Mouse (Mus musculus): Measurements from ENCODE around the gene Nrl. TPM values are rescaled to one million over a fixed set of nuclear protein-coding genes. Genes with fewer than 3 reads are reported as not detected.

Gene Nrl
- polyA plus RNA-seq, 1 experiment from 2014 or later, result not detected

GRCm38 (mm10) chr14:55524062-55524461, 719 bp downstream of the Nrl start:
- Histone ChIP-seq H3K9ac (replicated peaks; ENCODE audit: low read length) (no peak overlapping the region), H3K4me1 (ENCODE audit: control insufficient read depth, insufficient read depth, low read length) (peaks cover 4% of the 10 kb centered on the region), H3K27ac (replicated peaks; ENCODE audit: low read depth, low read length) (no peak overlapping the region), H3K4me3 (ENCODE audit: low read depth, low read length) (no peak overlapping the region), H3K9me3 (replicated peaks; ENCODE audit: control insufficient read depth, low read length) (no peaks in the 10 kb centered on the region), H3K4me2 (ENCODE audit: low read depth, low read length) (no peak overlapping the region), H3K27me3 (ENCODE audit: control insufficient read depth, insufficient read depth, low read length) (peaks cover 19% of the 10 kb centered on the region), H3K36me3 (replicated peaks; ENCODE audit: control insufficient read depth, insufficient read depth, low read depth, low read length) (no peaks in the 10 kb centered on the region)
- WGBS, result 68% methylated on average over 4 of the region's 4 CpGs
- DNase-seq (ENCODE audit: low spot score) (no peak), ATAC-seq (replicated peaks; ENCODE audit: insufficient number of reproducible peaks, low FRiP score, low TSS enrichment, low read depth) (no peak)

- ATAC-seq (replicated peaks; ENCODE audit: insufficient number of reproducible peaks, low FRiP score, low TSS enrichment, low read depth) (peak; percentile 49; the same call in 1 of the 2 replicates), DNase-seq (ENCODE audit: low spot score) (peak; percentile 54)
- H3K4me1 ChIP-seq (ENCODE audit: control insufficient read depth, insufficient read depth, low read length), result peaks cover 4% of the 10 kb centered on the region
- H3K4me2 ChIP-seq (ENCODE audit: low read depth, low read length), result peak overlapping the region; percentile 93
- no peak overlapping the region for H3K27ac ChIP-seq (replicated peaks; ENCODE audit: low read depth, low read length)
- peak overlapping the region; percentile 43 for H3K9ac ChIP-seq (replicated peaks; ENCODE audit: low read length)
- WGBS, result under 1% methylated on average over 60 of the region's 61 CpGs
- no peaks in the 10 kb centered on the region for H3K36me3 ChIP-seq (replicated peaks; ENCODE audit: control insufficient read depth, insufficient read depth, low read depth, low read length)
- H3K9me3 ChIP-seq (replicated peaks; ENCODE audit: control insufficient read depth, low read length), result no peaks in the 10 kb centered on the region
- peak overlapping the region; percentile 43 for H3K4me3 ChIP-seq (ENCODE audit: low read depth, low read length)
- H3K27me3 ChIP-seq (ENCODE audit: control insufficient read depth, insufficient read depth, low read length), result peaks cover 19% of the 10 kb centered on the region
These were observed 4.1 kb downstream of the Nrl start for GRCm38 (mm10) chr14:55520451-55521361.

DNA sequence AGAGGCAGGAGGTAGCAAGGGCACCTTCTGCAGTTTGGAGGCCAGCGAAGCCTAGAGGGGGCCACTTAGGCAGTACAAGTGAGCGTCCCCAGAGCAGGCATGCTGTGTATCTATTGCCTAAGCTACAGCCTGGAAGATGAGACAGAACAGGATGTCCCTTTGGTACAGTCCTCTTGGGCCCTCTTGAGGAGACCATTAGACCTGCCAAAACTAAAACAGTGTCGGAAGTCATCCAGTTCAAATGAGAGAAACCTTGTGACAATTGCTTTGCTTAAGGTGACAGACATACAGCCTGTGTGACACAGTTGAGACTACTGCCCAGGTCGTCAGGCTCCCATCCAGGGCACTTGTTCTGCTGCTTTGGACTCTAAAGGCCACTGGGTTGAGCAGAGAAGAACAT, 5.2 kb downstream of the Nrl start:
- peaks cover 19% of the 10 kb centered on the region for H3K27me3 ChIP-seq (ENCODE audit: control insufficient read depth, insufficient read depth, low read length)
- ATAC-seq (replicated peaks; ENCODE audit: insufficient number of reproducible peaks, low FRiP score, low TSS enrichment, low read depth), result no peak

GRCm38 (mm10) chr14:55518897-55519296, 5.9 kb downstream of the Nrl start:
- Histone ChIP-seq H3K4me3 (ENCODE audit: low read depth, low read length) (no peak overlapping the region), H3K27ac (replicated peaks; ENCODE audit: low read depth, low read length) (no peak overlapping the region), H3K9ac (replicated peaks; ENCODE audit: low read length) (no peak overlapping the region), H3K4me1 (ENCODE audit: control insufficient read depth, insufficient read depth, low read length) (peaks cover 4% of the 10 kb centered on the region), H3K27me3 (ENCODE audit: control insufficient read depth, insufficient read depth, low read length) (peaks cover 19% of the 10 kb centered on the region), H3K4me2 (ENCODE audit: low read depth, low read length) (no peak overlapping the region), H3K9me3 (replicated peaks; ENCODE audit: control insufficient read depth, low read length) (no peaks in the 10 kb centered on the region), H3K36me3 (replicated peaks; ENCODE audit: control insufficient read depth, insufficient read depth, low read depth, low read length) (no peaks in the 10 kb centered on the region)
- ATAC-seq (replicated peaks; ENCODE audit: insufficient number of reproducible peaks, low FRiP score, low TSS enrichment, low read depth) (peak; percentile 76; the same call in 1 of the 2 replicates), DNase-seq (ENCODE audit: low spot score) (peak; percentile 22)
- WGBS, result 62% methylated on average over 2 of the region's 2 CpGs

More for the DNA sequence above, 5.2 kb downstream of the Nrl start:
- Histone ChIP-seq H3K9me3 (replicated peaks; ENCODE audit: control insufficient read depth, low read length) (no peaks in the 10 kb centered on the region), H3K36me3 (replicated peaks; ENCODE audit: control insufficient read depth, insufficient read depth, low read depth, low read length) (no peaks in the 10 kb centered on the region), H3K4me3 (ENCODE audit: low read depth, low read length) (no peak overlapping the region), H3K9ac (replicated peaks; ENCODE audit: low read length) (no peak overlapping the region), H3K4me1 (ENCODE audit: control insufficient read depth, insufficient read depth, low read length) (peaks cover 4% of the 10 kb centered on the region), H3K27ac (replicated peaks; ENCODE audit: low read depth, low read length) (no peak overlapping the region), H3K4me2 (ENCODE audit: low read depth, low read length) (no peak overlapping the region)
- WGBS, result 57% methylated on average over 4 of the region's 4 CpGs
- no peak for DNase-seq (ENCODE audit: low spot score)

GRCm38 (mm10) chr14:55515846-55516245, 8.9 kb downstream of the Nrl start:
- H3K4me1 ChIP-seq (ENCODE audit: control insufficient read depth, insufficient read depth, low read length), result peaks cover 2% of the 10 kb centered on the region
- DNase-seq (ENCODE audit: low spot score) (no peak), ATAC-seq (replicated peaks; ENCODE audit: insufficient number of reproducible peaks, low FRiP score, low TSS enrichment, low read depth) (no peak)
- no peak overlapping the region for H3K4me2 ChIP-seq (ENCODE audit: low read depth, low read length)
- H3K36me3 ChIP-seq (replicated peaks; ENCODE audit: control insufficient read depth, insufficient read depth, low read depth, low read length), result no peaks in the 10 kb centered on the region
- H3K9ac ChIP-seq (replicated peaks; ENCODE audit: low read length), result no peak overlapping the region
- H3K27ac ChIP-seq (replicated peaks; ENCODE audit: low read depth, low read length), result no peak overlapping the region
- H3K9me3 ChIP-seq (replicated peaks; ENCODE audit: control insufficient read depth, low read length), result no peaks in the 10 kb centered on the region
- H3K27me3 ChIP-seq (ENCODE audit: control insufficient read depth, insufficient read depth, low read length), result peaks cover 10% of the 10 kb centered on the region
- WGBS, result 79% methylated on average over 4 of the region's 4 CpGs
- no peak overlapping the region for H3K4me3 ChIP-seq (ENCODE audit: low read depth, low read length)

DNA sequence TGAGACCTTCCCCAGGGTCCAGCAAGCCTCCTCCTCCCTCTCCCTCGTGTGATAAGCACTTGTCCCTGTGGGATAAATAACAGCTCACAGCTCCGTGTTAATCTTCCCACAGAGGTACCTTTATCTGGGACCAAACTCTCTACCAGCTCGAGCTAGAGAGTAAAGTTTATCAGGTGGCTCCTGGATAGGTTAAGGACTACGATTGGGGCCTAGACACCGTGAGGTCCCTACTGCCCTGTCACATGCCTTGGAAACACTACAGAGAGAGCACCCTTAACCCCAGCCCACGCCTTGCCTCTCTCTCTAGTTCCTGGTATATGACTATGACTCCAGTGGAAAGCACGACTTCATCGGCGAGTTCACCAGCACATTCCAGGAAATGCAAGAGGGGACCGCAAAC, 10.9 kb downstream of the Nrl start:
- Histone ChIP-seq H3K27ac (replicated peaks; ENCODE audit: low read depth, low read length) (no peak overlapping the region), H3K9ac (replicated peaks; ENCODE audit: low read length) (no peak overlapping the region), H3K9me3 (replicated peaks; ENCODE audit: control insufficient read depth, low read length) (no peaks in the 10 kb centered on the region), H3K27me3 (ENCODE audit: control insufficient read depth, insufficient read depth, low read length) (no peaks in the 10 kb centered on the region), H3K4me1 (ENCODE audit: control insufficient read depth, insufficient read depth, low read length) (no peaks in the 10 kb centered on the region), H3K4me2 (ENCODE audit: low read depth, low read length) (no peak overlapping the region), H3K36me3 (replicated peaks; ENCODE audit: control insufficient read depth, insufficient read depth, low read depth, low read length) (no peaks in the 10 kb centered on the region), H3K4me3 (ENCODE audit: low read depth, low read length) (no peak overlapping the region)
- WGBS, result 72% methylated on average over 10 of the region's 10 CpGs
- DNase-seq (ENCODE audit: low spot score) (no peak), ATAC-seq (replicated peaks; ENCODE audit: insufficient number of reproducible peaks, low FRiP score, low TSS enrichment, low read depth) (no peak)

DNA sequence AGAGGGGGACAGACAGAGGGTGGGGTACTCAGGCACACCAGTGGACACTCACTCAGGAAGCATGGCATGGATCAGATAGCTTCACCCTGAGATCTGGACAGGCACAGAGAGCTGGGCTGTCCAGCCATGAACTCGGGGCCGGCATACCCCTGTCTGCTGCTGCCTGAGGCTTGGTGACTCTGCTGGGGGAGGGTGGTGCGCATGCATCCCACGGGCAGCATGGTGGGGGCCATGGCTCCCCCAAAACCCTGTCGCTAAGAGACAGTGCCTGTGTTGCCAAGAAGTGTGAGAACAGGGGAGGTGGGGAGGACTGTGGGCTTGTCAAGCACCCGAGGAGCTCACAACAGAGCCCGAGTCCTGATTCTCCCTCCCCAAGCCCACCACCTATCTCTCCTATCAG, 13.7 kb downstream of the Nrl start:
- Histone ChIP-seq H3K9ac (replicated peaks; ENCODE audit: low read length) (no peak overlapping the region), H3K4me1 (ENCODE audit: control insufficient read depth, insufficient read depth, low read length) (no peaks in the 10 kb centered on the region), H3K36me3 (replicated peaks; ENCODE audit: control insufficient read depth, insufficient read depth, low read depth, low read length) (no peaks in the 10 kb centered on the region), H3K9me3 (replicated peaks; ENCODE audit: control insufficient read depth, low read length) (no peaks in the 10 kb centered on the region), H3K4me3 (ENCODE audit: low read depth, low read length) (no peak overlapping the region), H3K27ac (replicated peaks; ENCODE audit: low read depth, low read length) (no peak overlapping the region), H3K4me2 (ENCODE audit: low read depth, low read length) (no peak overlapping the region; the same call in 1 of the 2 replicates), H3K27me3 (ENCODE audit: control insufficient read depth, insufficient read depth, low read length) (no peaks in the 10 kb centered on the region)
- 54% methylated on average over 7 of the region's 7 CpGs for WGBS
- ATAC-seq (replicated peaks; ENCODE audit: insufficient number of reproducible peaks, low FRiP score, low TSS enrichment, low read depth) (0 out of 2 replicates have a peak, but pooled peaks have one; percentile 25), DNase-seq (ENCODE audit: low spot score) (no peak)

- DNase-seq (ENCODE audit: low spot score), result no peak
- Histone ChIP-seq H3K9me3 (replicated peaks; ENCODE audit: control insufficient read depth, low read length) (no peaks in the 10 kb centered on the region), H3K4me1 (ENCODE audit: control insufficient read depth, insufficient read depth, low read length) (no peaks in the 10 kb centered on the region), H3K36me3 (replicated peaks; ENCODE audit: control insufficient read depth, insufficient read depth, low read depth, low read length) (no peaks in the 10 kb centered on the region), H3K4me2 (ENCODE audit: low read depth, low read length) (no peak within 1 kb of the TSS; the same call in 1 of the 2 replicates), H3K27me3 (ENCODE audit: control insufficient read depth, insufficient read depth, low read length) (no peaks in the 10 kb centered on the region), H3K27ac (replicated peaks; ENCODE audit: low read depth, low read length) (no peak within 1 kb of the TSS), H3K9ac (replicated peaks; ENCODE audit: low read length) (no peak within 1 kb of the TSS), H3K4me3 (ENCODE audit: low read depth, low read length) (no peak within 1 kb of the TSS)
- no peak for ATAC-seq (replicated peaks; ENCODE audit: insufficient number of reproducible peaks, low FRiP score, low TSS enrichment, low read depth)
- WGBS, result 73% methylated on average over 20 of the region's 22 CpGs
These were observed 14.6 kb downstream of the Nrl start, which contains the start of gene Cpne6 for GRCm38 (mm10) chr14:55510125-55510731. Cpne6 (plus strand) TSS chr14:55510445.

Data from embryonic facial prominence, embryonic 11.5 days (tissue).